Mouse (Mus musculus): ENCODE results near the gene Asna1. TPM values are rescaled to one million over a fixed set of nuclear protein-coding genes. Genes with fewer than 3 reads are reported as not detected.

Asna1 gene
- polyA plus RNA-seq, 1 experiment from 2014 or later, result 95.9 TPM

- peak within 1 kb of the TSS; percentile 64 for H3K4me3 ChIP-seq (ENCODE audit: low read depth, low read length)
- peak within 1 kb of the TSS; percentile 99 for H3K27ac ChIP-seq (ENCODE audit: low read depth)
- ATAC-seq (replicated peaks; ENCODE audit: low FRiP score, low TSS enrichment, low read depth) (peak; percentile 92), DNase-seq (ENCODE audit: low spot score) (peak; percentile 94)
- WGBS, result 1% methylated on average over 58 of the region's 59 CpGs
- H3K9ac ChIP-seq (ENCODE audit: low read length), result peak within 1 kb of the TSS; percentile 69
- peaks cover 14% of the 10 kb centered on the region for H3K4me1 ChIP-seq (replicated peaks; ENCODE audit: control insufficient read depth, insufficient read depth, low read length)
- no peaks in the 10 kb centered on the region for H3K27me3 ChIP-seq (replicated peaks; ENCODE audit: control insufficient read depth, insufficient read depth, low read length)
- H3K4me2 ChIP-seq (ENCODE audit: low read length), result peak within 1 kb of the TSS; percentile 84
- no peaks in the 10 kb centered on the region for H3K9me3 ChIP-seq (ENCODE audit: control insufficient read depth, low read length)
- peaks cover 41% of the 10 kb centered on the region for H3K36me3 ChIP-seq (ENCODE audit: control insufficient read depth, insufficient read depth, low read length)
Measured at GRCm38 (mm10) chr8:85036718-85037365, 11.8 kb upstream of the Asna1 start, which contains the start of gene Tnpo2. Gene Tnpo2, plus strand, starts transcription at chr8:85036915.

GRCm38 (mm10) chr8:85036381-85036717 lies 11.3 kb upstream of the Asna1 start:
- peak overlapping the region; percentile 84 for H3K4me2 ChIP-seq (ENCODE audit: low read length)
- H3K27ac ChIP-seq (ENCODE audit: low read depth), result peak overlapping the region; percentile 99
- peak overlapping the region; percentile 69 for H3K9ac ChIP-seq (ENCODE audit: low read length)
- under 1% methylated on average over 9 of the region's 9 CpGs for WGBS
- DNase-seq (ENCODE audit: low spot score), result peak; percentile 88
- peak overlapping the region; percentile 64 for H3K4me3 ChIP-seq (ENCODE audit: low read depth, low read length)
- H3K9me3 ChIP-seq (ENCODE audit: control insufficient read depth, low read length), result no peaks in the 10 kb centered on the region
- peaks cover 41% of the 10 kb centered on the region for H3K36me3 ChIP-seq (ENCODE audit: control insufficient read depth, insufficient read depth, low read length)
- H3K27me3 ChIP-seq (replicated peaks; ENCODE audit: control insufficient read depth, insufficient read depth, low read length), result no peaks in the 10 kb centered on the region
- ATAC-seq (replicated peaks; ENCODE audit: low FRiP score, low TSS enrichment, low read depth), result peak; percentile 36
- H3K4me1 ChIP-seq (replicated peaks; ENCODE audit: control insufficient read depth, insufficient read depth, low read length), result peaks cover 14% of the 10 kb centered on the region

- peak overlapping the region; percentile 69 for H3K9ac ChIP-seq (ENCODE audit: low read length)
- peaks cover 40% of the 10 kb centered on the region for H3K36me3 ChIP-seq (ENCODE audit: control insufficient read depth, insufficient read depth, low read length)
- peaks cover 14% of the 10 kb centered on the region for H3K4me1 ChIP-seq (replicated peaks; ENCODE audit: control insufficient read depth, insufficient read depth, low read length)
- peak overlapping the region; percentile 64 for H3K4me3 ChIP-seq (ENCODE audit: low read depth, low read length)
- no peaks in the 10 kb centered on the region for H3K27me3 ChIP-seq (replicated peaks; ENCODE audit: control insufficient read depth, insufficient read depth, low read length)
- peak; percentile 66 for DNase-seq (ENCODE audit: low spot score)
- H3K27ac ChIP-seq (ENCODE audit: low read depth), result peak overlapping the region; percentile 99
- WGBS, result 1% methylated on average over 15 of the region's 15 CpGs
- ATAC-seq (replicated peaks; ENCODE audit: low FRiP score, low TSS enrichment, low read depth), result no peak
- peak overlapping the region; percentile 84 for H3K4me2 ChIP-seq (ENCODE audit: low read length)
- no peaks in the 10 kb centered on the region for H3K9me3 ChIP-seq (ENCODE audit: control insufficient read depth, low read length)
Measured at GRCm38 (mm10) chr8:85035728-85036310, 10.7 kb upstream of the Asna1 start.

- H3K27ac ChIP-seq (ENCODE audit: low read depth), result peak overlapping the region; percentile 99
- H3K27me3 ChIP-seq (replicated peaks; ENCODE audit: control insufficient read depth, insufficient read depth, low read length), result no peaks in the 10 kb centered on the region
- H3K9ac ChIP-seq (ENCODE audit: low read length), result peak overlapping the region; percentile 69
- 4% methylated on average over 12 of the region's 12 CpGs for WGBS
- H3K36me3 ChIP-seq (ENCODE audit: control insufficient read depth, insufficient read depth, low read length), result peaks cover 40% of the 10 kb centered on the region
- H3K4me3 ChIP-seq (ENCODE audit: low read depth, low read length), result peak overlapping the region; percentile 64
- ATAC-seq (replicated peaks; ENCODE audit: low FRiP score, low TSS enrichment, low read depth) (no peak), DNase-seq (ENCODE audit: low spot score) (peak; percentile 52)
- H3K4me2 ChIP-seq (ENCODE audit: low read length), result peak overlapping the region; percentile 84
- H3K4me1 ChIP-seq (replicated peaks; ENCODE audit: control insufficient read depth, insufficient read depth, low read length), result peaks cover 14% of the 10 kb centered on the region
- H3K9me3 ChIP-seq (ENCODE audit: control insufficient read depth, low read length), result no peaks in the 10 kb centered on the region
Measured at GRCm38 (mm10) chr8:85035165-85035727, 10.2 kb upstream of the Asna1 start.

GRCm38 (mm10) chr8:85034764-85035163 lies 9.7 kb upstream of the Asna1 start:
- Histone ChIP-seq H3K27ac (ENCODE audit: low read depth) (peak overlapping the region; percentile 99; the same call in 1 of the 2 replicates), H3K4me3 (ENCODE audit: low read depth, low read length) (peak overlapping the region; percentile 64), H3K36me3 (ENCODE audit: control insufficient read depth, insufficient read depth, low read length) (peaks cover 41% of the 10 kb centered on the region), H3K4me1 (replicated peaks; ENCODE audit: control insufficient read depth, insufficient read depth, low read length) (peaks cover 14% of the 10 kb centered on the region), H3K4me2 (ENCODE audit: low read length) (peak overlapping the region; percentile 84), H3K27me3 (replicated peaks; ENCODE audit: control insufficient read depth, insufficient read depth, low read length) (no peaks in the 10 kb centered on the region), H3K9ac (ENCODE audit: low read length) (peak overlapping the region; percentile 69), H3K9me3 (ENCODE audit: control insufficient read depth, low read length) (no peaks in the 10 kb centered on the region)
- peak; percentile 74 for DNase-seq (ENCODE audit: low spot score)
- WGBS, result 2% methylated on average over 13 of the region's 13 CpGs
- no peak for ATAC-seq (replicated peaks; ENCODE audit: low FRiP score, low TSS enrichment, low read depth)

GRCm38 (mm10) chr8:85033867-85034266 lies 8.8 kb upstream of the Asna1 start:
- Histone ChIP-seq H3K9ac (ENCODE audit: low read length) (no peak overlapping the region), H3K27me3 (replicated peaks; ENCODE audit: control insufficient read depth, insufficient read depth, low read length) (no peaks in the 10 kb centered on the region), H3K36me3 (ENCODE audit: control insufficient read depth, insufficient read depth, low read length) (peaks cover 49% of the 10 kb centered on the region), H3K9me3 (ENCODE audit: control insufficient read depth, low read length) (no peaks in the 10 kb centered on the region), H3K4me2 (ENCODE audit: low read length) (no peak overlapping the region), H3K4me1 (replicated peaks; ENCODE audit: control insufficient read depth, insufficient read depth, low read length) (peaks cover 14% of the 10 kb centered on the region), H3K27ac (ENCODE audit: low read depth) (no peak overlapping the region), H3K4me3 (ENCODE audit: low read depth, low read length) (no peak overlapping the region)
- 59% methylated on average over 1 of the region's 1 CpGs for WGBS
- ATAC-seq (replicated peaks; ENCODE audit: low FRiP score, low TSS enrichment, low read depth), result no peak
- no peak for DNase-seq (ENCODE audit: low spot score)

- Histone ChIP-seq H3K9ac (ENCODE audit: low read length) (no peak overlapping the region), H3K4me3 (ENCODE audit: low read depth, low read length) (no peak overlapping the region), H3K36me3 (ENCODE audit: control insufficient read depth, insufficient read depth, low read length) (peaks cover 49% of the 10 kb centered on the region), H3K27me3 (replicated peaks; ENCODE audit: control insufficient read depth, insufficient read depth, low read length) (no peaks in the 10 kb centered on the region), H3K4me2 (ENCODE audit: low read length) (no peak overlapping the region), H3K27ac (ENCODE audit: low read depth) (no peak overlapping the region), H3K4me1 (replicated peaks; ENCODE audit: control insufficient read depth, insufficient read depth, low read length) (peaks cover 22% of the 10 kb centered on the region), H3K9me3 (ENCODE audit: control insufficient read depth, low read length) (no peaks in the 10 kb centered on the region)
- DNase-seq (ENCODE audit: low spot score) (no peak), ATAC-seq (replicated peaks; ENCODE audit: low FRiP score, low TSS enrichment, low read depth) (no peak)
- 79% methylated on average over 4 of the region's 4 CpGs for WGBS
Measured at GRCm38 (mm10) chr8:85032622-85033311, 7.7 kb upstream of the Asna1 start.

- Histone ChIP-seq H3K4me3 (ENCODE audit: low read depth, low read length) (no peak overlapping the region), H3K9me3 (ENCODE audit: control insufficient read depth, low read length) (no peaks in the 10 kb centered on the region), H3K4me2 (ENCODE audit: low read length) (no peak overlapping the region), H3K36me3 (ENCODE audit: control insufficient read depth, insufficient read depth, low read length) (peaks cover 49% of the 10 kb centered on the region), H3K4me1 (replicated peaks; ENCODE audit: control insufficient read depth, insufficient read depth, low read length) (peaks cover 24% of the 10 kb centered on the region), H3K9ac (ENCODE audit: low read length) (0 out of 2 replicates have a peak overlapping the region, but pooled peaks have one; percentile 10), H3K27me3 (replicated peaks; ENCODE audit: control insufficient read depth, insufficient read depth, low read length) (no peaks in the 10 kb centered on the region), H3K27ac (ENCODE audit: low read depth) (no peak overlapping the region)
- ATAC-seq (replicated peaks; ENCODE audit: low FRiP score, low TSS enrichment, low read depth), result no peak
- DNase-seq (ENCODE audit: low spot score), result no peak
- WGBS, result 85% methylated on average over 14 of the region's 14 CpGs
Measured at GRCm38 (mm10) chr8:85029271-85029670, 4.2 kb upstream of the Asna1 start.

Data from intestine, embryonic 14.5 days (tissue).